Mouse (Mus musculus) urinary bladder, adult 18-20 months (tissue): ENCODE measurements around the gene Lbh.

ENCODE experiments used
- DNase-seq, 2 experiments: peaks; one replicate each; pipeline ENCODE4 v3.0.0; 2022; ENCODE audit warnings: low spot score in 2 of 2, mixed read lengths in 2 of 2

Gene Lbh

DNA sequence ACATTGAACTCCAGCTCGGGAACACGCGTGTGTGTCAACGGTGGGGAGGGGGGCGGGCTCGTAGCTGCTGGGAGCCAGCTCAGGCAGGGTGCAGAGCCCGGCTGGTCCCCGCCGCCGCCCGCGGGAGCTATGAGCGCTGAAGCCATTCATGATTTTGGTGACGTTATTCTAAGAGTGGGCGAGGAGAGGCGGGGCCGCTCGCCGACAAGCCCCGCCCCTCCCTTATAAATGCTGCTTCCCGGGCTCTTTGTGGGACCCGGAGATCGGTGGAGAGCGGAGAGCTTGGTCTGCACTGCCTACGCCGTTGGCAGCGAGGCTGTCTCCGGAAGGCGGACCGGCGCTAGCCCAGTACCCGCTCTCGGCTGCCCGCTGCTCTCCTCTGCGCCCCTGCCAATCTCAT is at the start of gene Lbh:
Lbh (plus strand) TSS at position 253 of the 400 bp plus-strand sequence.
- DNase-seq: peak; percentile 90 to 91

- no peak for DNase-seq
Observed at GRCm38 (mm10) chr17:72878979-72879378, 39.1 kb upstream of the Lbh start.

GRCm38 (mm10) chr17:72880156-72880555 is 37.9 kb upstream of the Lbh start:
- DNase-seq: no peak

DNA sequence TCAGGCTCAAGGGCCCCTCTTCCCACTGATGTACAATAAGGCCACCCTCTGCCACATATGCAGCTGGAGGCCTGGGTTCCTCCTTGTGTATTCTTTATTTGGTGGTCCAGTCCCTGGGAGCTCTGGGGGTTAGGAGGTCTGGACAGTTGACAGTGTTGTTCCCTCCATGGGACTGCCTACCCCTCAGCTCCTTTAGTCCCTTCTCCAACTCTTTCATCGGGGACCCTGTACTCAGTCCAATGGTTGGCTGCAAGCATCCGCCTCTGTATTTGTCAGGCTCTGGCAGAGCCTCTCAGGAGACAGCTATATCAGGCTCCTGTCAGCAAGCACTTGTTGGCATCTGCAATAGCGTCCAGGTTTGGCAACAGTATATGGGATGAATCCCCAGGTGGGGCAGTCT is 37.1 kb upstream of the Lbh start:
- DNase-seq: no peak

DNA sequence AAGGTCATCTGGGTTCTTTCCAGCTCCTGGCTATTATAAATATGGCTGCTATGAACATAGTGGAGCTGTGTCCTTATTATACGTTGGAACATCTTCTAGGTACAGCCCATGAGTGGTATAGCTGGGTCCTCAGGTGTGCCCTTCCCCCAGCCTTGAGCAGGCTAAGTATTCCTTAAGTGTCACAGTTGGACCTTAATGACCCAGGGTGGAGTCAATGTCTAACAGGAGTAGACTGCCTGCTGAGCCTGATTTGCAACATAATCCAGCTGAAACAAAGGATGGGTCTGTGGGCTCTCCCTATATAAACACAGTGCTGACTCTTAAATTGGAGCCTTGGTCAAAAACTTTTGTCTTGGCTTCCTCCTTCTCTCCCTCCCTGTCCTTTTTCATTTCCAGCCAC is 36.3 kb upstream of the Lbh start:
- no peak for DNase-seq

GRCm38 (mm10) chr17:72889556-72890397 is 28.3 kb upstream of the Lbh start:
- DNase-seq: no peak

DNA sequence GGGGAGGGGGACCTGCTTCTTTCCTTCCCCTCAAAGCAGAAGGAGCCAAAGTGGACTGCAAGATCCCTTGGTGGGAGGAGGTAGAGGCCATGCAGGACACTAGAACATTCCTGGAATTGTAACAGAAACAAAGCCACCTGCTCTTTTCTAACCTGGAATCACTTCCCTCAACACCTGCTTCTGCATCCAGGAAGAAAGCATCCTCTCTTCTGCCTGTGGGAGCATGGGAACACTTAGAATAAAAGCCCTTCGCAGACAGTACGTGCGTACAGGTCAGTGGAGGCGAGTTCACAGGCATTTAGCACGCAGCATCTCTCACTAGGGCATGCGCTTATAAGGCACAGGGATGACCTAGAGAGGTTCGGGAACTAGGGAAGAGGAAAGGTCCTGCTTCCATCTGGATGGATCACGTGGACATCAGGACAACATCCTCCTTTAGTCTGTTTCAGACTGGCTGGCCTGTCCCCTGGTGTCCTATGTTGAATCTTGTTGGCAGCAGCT is 27.7 kb upstream of the Lbh start:
- DNase-seq: no peak

DNA sequence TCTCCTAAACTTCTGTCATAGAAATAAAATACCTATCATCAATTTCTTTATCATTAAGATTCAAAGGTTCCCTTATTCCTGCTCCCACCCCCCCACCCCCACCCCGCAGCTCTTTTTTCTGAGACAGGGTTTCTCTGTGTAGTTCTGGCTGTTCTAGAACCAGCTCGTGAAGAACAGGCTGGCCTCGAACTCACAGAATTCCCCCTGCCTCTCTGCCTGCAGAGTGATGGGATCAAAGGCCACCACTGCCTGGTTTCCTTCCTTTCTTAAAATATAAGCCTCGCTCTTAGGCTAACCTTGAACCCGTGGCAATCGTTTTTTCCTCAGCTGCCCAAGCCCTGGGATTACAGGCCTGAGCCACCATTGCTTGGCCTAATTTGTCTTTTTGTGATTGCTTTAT is 26.5 kb upstream of the Lbh start:
- DNase-seq: no peak

- DNase-seq: no peak
Observed at GRCm38 (mm10) chr17:72895506-72895905, 22.6 kb upstream of the Lbh start.

- no peak for DNase-seq
Observed at GRCm38 (mm10) chr17:72897076-72897475, 21.0 kb upstream of the Lbh start.

GRCm38 (mm10) chr17:72897961-72898360 is 20.1 kb upstream of the Lbh start:
- no peak for DNase-seq

- DNase-seq: no peak
Observed at GRCm38 (mm10) chr17:72898775-72899174, 19.3 kb upstream of the Lbh start.

DNA sequence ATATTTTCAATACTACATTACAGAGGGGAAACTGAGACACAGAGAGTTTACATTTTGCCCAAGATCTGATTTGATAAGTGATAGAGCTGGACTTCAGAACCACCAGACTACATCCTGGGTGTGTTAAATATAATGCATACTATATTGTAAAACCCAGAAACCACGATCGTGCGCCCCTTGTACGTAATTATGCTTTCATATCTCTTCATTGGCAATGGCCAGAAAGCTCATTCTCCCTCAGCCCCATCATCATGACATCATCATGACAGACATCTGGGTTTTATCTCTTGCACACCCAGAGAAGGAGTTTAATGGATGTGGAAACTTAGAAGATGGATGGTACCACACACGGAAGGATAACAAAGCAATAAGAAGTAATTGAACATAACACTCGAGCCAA is 17.1 kb upstream of the Lbh start:
- DNase-seq: no peak

GRCm38 (mm10) chr17:72901705-72902104 is 16.4 kb upstream of the Lbh start:
- DNase-seq: no peak

DNA sequence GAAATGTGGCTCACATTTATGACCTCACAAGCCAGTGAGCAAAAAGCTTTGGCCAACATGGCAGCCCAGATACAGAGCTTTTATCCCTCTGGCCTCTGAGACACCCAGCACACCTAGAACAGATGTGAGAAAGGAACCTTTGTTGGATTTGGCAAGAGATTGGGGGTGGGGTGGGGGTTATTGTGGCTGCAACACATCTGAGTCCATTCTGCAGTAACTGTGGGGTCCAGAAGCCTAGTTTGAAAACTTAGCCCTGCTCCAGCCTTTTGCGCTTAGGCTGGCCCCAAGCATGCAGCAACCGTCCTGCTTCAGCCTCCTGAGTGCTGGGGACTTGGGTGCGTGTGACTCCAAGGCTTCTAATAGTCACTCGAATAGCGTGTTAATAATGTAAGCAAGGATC is 14.8 kb upstream of the Lbh start:
- no peak for DNase-seq

DNA sequence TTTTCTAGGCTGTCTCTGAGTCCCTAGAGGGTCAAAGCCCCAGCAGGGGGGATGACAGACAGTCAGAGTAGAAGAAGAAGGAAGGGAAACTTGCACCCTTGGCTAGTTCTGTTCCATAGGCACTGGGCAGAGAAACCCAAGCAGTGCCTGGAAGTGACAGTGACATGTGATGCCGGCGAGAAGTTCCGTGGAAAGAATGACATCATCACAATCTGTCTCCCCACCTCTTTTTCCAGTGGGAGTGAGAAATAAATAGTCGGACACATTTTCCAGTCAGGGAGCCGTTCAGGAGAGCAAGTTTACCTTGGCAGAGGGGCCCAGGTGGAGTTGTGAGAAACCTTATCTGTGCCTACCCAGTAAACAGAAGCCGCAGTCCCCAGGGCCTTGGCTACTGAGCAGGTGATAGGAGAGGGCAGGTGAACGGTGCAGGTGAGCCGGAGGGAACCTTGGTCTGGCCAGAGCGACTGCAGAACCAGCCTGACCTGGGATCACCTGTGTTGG is 14.1 kb upstream of the Lbh start:
- DNase-seq: no peak

DNA sequence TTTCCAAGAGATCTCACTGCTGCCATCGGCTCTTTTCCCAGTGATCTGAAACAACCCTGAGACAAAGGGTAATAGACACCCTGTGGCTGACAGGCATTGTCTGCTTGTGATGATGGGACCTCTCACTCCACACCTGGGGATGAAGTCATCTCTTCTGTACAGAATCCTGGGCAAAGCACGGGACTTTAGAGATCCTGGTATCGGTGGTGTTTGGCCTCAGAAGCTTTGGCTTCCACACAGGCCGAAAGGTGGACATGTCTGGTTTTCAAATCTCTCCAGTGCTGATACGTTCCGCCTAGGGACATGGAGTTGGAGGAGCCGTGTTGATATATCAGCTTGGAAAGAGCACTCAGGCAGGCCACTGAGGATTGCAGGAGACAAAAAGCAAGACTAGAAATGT is 13.2 kb upstream of the Lbh start:
- DNase-seq: no peak

- no peak for DNase-seq
Observed at GRCm38 (mm10) chr17:72906231-72906896, 11.7 kb upstream of the Lbh start.

DNA sequence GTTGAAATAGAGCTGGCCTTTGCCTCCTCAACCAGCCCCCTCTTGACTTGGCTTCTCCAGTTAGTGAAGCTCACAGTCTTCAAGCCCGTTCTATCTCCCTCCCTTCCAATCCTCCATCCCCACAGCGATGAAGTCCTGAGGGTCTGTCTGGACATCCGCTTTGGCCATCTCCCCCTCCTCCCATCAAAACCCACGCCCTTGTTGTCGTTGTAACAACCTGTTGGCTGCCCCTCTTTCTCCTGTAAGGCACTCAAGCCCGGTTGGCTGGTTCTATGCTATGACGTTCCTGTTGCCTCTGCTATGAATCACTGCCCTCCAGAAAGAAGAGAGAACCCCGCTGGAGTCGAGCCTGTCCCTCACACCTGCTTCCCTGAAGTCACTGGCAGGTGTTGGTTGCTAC is 10.9 kb upstream of the Lbh start:
- DNase-seq: no peak

- no peak for DNase-seq
Observed at GRCm38 (mm10) chr17:72907777-72908176, 10.3 kb upstream of the Lbh start.

DNA sequence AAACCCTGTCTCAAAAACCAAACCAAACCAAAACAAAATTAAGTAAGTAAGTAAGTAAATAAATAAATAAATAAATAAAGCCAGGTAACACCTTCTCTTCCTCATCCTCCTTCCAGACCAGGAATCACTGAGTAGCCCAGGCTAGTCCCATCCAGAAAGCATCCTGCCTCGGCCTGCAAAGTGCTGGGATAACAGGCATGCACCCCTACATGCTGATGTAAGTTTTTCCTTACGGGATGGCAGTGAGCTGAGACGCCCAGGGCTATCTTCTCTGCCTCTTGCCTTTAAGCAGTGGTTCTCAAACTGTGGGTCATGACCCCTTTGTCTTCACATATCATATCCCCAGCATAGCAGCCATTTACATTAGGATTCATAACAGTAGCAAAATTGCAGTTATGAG is 9.5 kb upstream of the Lbh start:
- DNase-seq: no peak

DNA sequence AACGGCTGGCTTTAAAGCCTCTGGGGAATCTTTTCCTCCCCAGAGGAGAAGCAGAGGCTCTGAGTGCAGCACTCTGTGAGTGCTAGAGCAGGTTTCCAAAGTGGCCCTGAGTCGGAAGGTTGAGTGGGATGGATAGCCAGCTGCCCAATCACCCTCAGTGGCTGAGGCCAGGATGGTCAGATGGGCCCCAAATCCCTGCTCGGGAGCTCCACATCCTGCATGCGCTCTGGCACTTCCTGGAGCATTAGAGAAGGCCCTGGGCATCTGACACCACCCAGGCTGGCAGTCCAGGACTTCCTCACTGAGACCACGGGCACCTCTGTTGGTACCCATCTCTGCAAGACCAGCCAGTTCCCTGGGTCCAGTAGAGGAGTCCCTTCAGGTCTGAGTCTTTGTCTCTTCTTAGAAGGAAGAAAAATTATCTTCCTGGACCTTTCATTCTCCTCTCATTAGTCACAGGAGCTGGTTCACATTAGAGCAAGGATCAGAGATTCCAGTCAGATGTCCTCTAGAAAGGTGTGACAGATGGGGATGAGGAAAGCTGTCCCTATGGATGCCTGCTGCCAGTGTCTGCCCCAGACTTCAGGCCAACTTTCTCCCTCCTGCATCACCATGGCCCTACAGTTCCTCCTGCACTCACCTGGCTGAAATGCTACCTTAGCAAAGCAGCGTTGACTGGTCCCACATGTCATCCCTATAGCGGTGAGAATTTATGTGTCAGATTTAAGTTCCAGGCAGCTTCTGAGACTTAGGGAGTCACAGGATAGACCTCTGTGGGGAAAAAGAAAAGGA is 8.8 kb upstream of the Lbh start:
- DNase-seq: no peak
